Mouse (Mus musculus) intestine, postnatal 0 days (tissue): Measurements from ENCODE around the gene Col2a1. TPM values are rescaled to one million over a fixed set of nuclear protein-coding genes. Genes with fewer than 3 reads are reported as not detected.

Experiments
- ATAC-seq: fragments of 200-750 bp; cut with Nextera tagmentation; 2 replicates; pipeline ENCODE4 v1.8.0; 2017; ENCODE audit warnings: mild to moderate bottlenecking, moderate TSS enrichment, moderate library complexity
- H3K27ac ChIP-seq: fragments of 300-500 bp; sonication (generic); 2 replicates; pipeline ENCODE4 v1.5.1; 2014; ENCODE audit warnings: mild to moderate bottlenecking, low read depth, low read length, moderate library complexity
- H3K27me3 ChIP-seq: fragments of 300-500 bp; sonication (generic); replicated peaks from 2 replicates; pipeline ENCODE4 v1.6.1; 2014; ENCODE audit warnings: low read length, mixed read lengths; ENCODE audit not compliant: control insufficient read depth, insufficient read depth
- H3K36me3 ChIP-seq: fragments of 300-500 bp; sonication (generic); 2 replicates; pipeline ENCODE4 v1.6.1; 2014; ENCODE audit warnings: mild to moderate bottlenecking, moderate library complexity; ENCODE audit not compliant: control insufficient read depth, insufficient read depth
- H3K4me1 ChIP-seq: fragments of 300-500 bp; sonication (generic); replicated peaks from 2 replicates; pipeline ENCODE4 v1.6.1; 2014; ENCODE audit warnings: antibody characterized with exemption, low read length, mixed read lengths; ENCODE audit not compliant: control insufficient read depth, insufficient read depth
- H3K4me2 ChIP-seq: fragments of 300-500 bp; sonication (generic); replicated peaks from 2 replicates; pipeline ENCODE4 v1.6.1; 2014; ENCODE audit warnings: low read depth, mild to moderate bottlenecking, moderate library complexity
- H3K4me3 ChIP-seq: fragments of 300-500 bp; sonication (generic); 2 replicates; pipeline ENCODE4 v1.5.1; 2014; ENCODE audit warnings: low read depth, low read length
- H3K9ac ChIP-seq: fragments of 300-500 bp; sonication (generic); 2 replicates; pipeline ENCODE4 v1.6.1; 2014; ENCODE audit warnings: mild to moderate bottlenecking, low read depth, low read length
- H3K9me3 ChIP-seq: fragments of 300-500 bp; sonication (generic); 2 replicates; pipeline ENCODE4 v1.6.1; 2016; ENCODE audit warnings: mixed run types; ENCODE audit not compliant: control insufficient read depth
- CTCF ChIP-seq: sonication (generic); IDR thresholded peaks from 2 replicates; pipeline ENCODE4 v1.5.1; 2016; ENCODE audit warnings: low read depth, mild to moderate bottlenecking, control low read depth, antibody characterized with exemption, moderate library complexity
- WGBS: fragments of 180-500 bp; shearing (Covaris S2); extraction: QIAGEN DNeasy Blood & Tissue Kit; methylation state at CpG from one replicate; pipeline ENCODE4 v1.1.7; 2014; 5-methylcytosine and 5-hydroxymethylcytosine counted together
- polyA plus RNA-seq: library from polyadenylated mRNA; unstranded; fragments of >200 nt; fragmentation: Nextera tagmentation; extraction: Ambion mirVana; gene quantifications from 2 replicates; pipeline ENCODE4 v1.2.1, GENCODE M21; 2015

Gene Col2a1
- polyA plus RNA-seq, 1 experiment from 2014 or later, result 0.09 TPM

DNA sequence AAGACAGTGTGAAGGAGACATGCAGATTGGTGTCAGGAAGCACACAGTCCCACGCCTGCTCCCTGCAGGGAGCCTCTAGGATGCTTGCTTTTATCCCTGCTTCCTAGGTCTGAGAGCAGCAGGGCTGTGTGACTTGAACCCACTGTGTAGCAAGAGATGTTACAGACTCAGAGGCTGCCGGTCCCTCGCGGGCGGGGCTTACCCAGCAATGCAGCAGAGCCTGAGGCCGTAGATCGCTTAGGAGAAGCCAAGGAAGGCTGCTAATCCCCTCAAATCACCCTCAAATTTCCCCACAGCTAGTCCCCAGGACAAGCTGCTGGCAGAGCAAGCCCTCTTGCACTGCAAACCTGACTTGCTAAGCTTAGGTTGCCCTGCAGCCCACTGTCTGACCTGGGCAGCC is 55.8 kb downstream of the Col2a1 start:
- 50% methylated on average over 7 of the region's 7 CpGs for WGBS
- no peaks in the 10 kb centered on the region for H3K9me3 ChIP-seq
- no peak overlapping the region for H3K4me2 ChIP-seq
- no peaks in the 10 kb centered on the region for H3K27me3 ChIP-seq
- H3K36me3 ChIP-seq, result no peaks in the 10 kb centered on the region
- H3K4me1 ChIP-seq, result 0 out of 2 replicates have a peak, but pooled peaks cover 4% of the 10 kb centered on the region
- no peak for TF ChIP-seq CTCF
- H3K27ac ChIP-seq, result no peak overlapping the region
- no peak overlapping the region for H3K4me3 ChIP-seq
- ATAC-seq, result no peak
- no peak overlapping the region for H3K9ac ChIP-seq

- WGBS, result 39% methylated on average over 11 of the region's 11 CpGs
These were observed 58.7 kb downstream of the Col2a1 start for GRCm38 (mm10) chr15:97945656-97946315.

GRCm38 (mm10) chr15:97944919-97945574 is 59.4 kb downstream of the Col2a1 start:
- ATAC-seq, result peak; percentile 74
- Histone ChIP-seq H3K9ac (no peak overlapping the region), H3K27ac (peak overlapping the region; percentile 50), H3K4me2 (peak overlapping the region; percentile 17; the same call in 1 of the 2 replicates), H3K27me3 (no peaks in the 10 kb centered on the region), H3K36me3 (no peaks in the 10 kb centered on the region), H3K4me3 (no peak overlapping the region), H3K4me1 (peaks cover 4% of the 10 kb centered on the region; the same call in 1 of the 2 replicates), H3K9me3 (no peaks in the 10 kb centered on the region)
- no peak for TF ChIP-seq CTCF
- 39% methylated on average over 11 of the region's 11 CpGs for WGBS

More at GRCm38 (mm10) chr15:97945656-97946315, 58.7 kb downstream of the Col2a1 start:
- Histone ChIP-seq H3K4me2 (no peak overlapping the region), H3K9ac (no peak overlapping the region), H3K36me3 (no peaks in the 10 kb centered on the region), H3K4me1 (peaks cover 4% of the 10 kb centered on the region; the same call in 1 of the 2 replicates), H3K9me3 (no peaks in the 10 kb centered on the region), H3K27me3 (no peaks in the 10 kb centered on the region), H3K27ac (peak overlapping the region; percentile 29; the same call in 1 of the 2 replicates), H3K4me3 (no peak overlapping the region)
- peak; percentile 84 for ATAC-seq
- TF ChIP-seq CTCF, result no peak

- H3K4me3 ChIP-seq, result no peak overlapping the region
- no peaks in the 10 kb centered on the region for H3K36me3 ChIP-seq
- peak; percentile 68 for ATAC-seq
- no peaks in the 10 kb centered on the region for H3K9me3 ChIP-seq
- no peak for TF ChIP-seq CTCF
- no peak overlapping the region for H3K4me2 ChIP-seq
- H3K27ac ChIP-seq, result no peak overlapping the region
- WGBS, result 53% methylated on average over 8 of the region's 8 CpGs
- no peaks in the 10 kb centered on the region for H3K27me3 ChIP-seq
- H3K4me1 ChIP-seq, result peaks cover 4% of the 10 kb centered on the region; the same call in 1 of the 2 replicates
- no peak overlapping the region for H3K9ac ChIP-seq
These were observed 61.1 kb downstream of the Col2a1 start for GRCm38 (mm10) chr15:97943356-97943755.

GRCm38 (mm10) chr15:97942538-97942937 is 62.0 kb downstream of the Col2a1 start:
- ATAC-seq, result no peak
- Histone ChIP-seq H3K36me3 (no peaks in the 10 kb centered on the region), H3K27me3 (no peaks in the 10 kb centered on the region), H3K9ac (no peak overlapping the region), H3K9me3 (no peaks in the 10 kb centered on the region), H3K4me3 (no peak overlapping the region), H3K4me1 (peaks cover 4% of the 10 kb centered on the region; the same call in 1 of the 2 replicates), H3K27ac (no peak overlapping the region), H3K4me2 (no peak overlapping the region)
- WGBS, result 88% methylated on average over 8 of the region's 8 CpGs
- no peak for TF ChIP-seq CTCF

DNA sequence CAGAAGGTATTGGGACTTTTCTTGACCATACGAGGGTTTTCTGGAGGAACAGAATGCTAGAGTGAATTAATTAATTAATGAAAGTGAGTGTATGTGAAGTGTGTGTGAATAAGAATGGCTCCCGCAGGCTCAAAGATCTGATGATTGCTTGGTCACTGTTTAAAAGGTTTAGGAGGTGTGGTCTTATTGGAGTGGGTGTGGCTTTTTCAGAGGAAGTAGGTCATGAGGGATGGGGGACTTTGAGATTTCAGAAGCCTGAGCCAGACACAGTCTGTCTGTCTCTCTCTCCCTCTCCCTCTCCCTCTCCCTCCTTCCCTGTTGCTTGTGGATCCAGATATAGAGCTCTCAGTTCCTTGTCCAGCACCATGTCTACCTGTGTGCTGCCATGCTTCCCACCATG is 63.2 kb downstream of the Col2a1 start:
- Histone ChIP-seq H3K27me3 (no peaks in the 10 kb centered on the region), H3K4me2 (no peak overlapping the region), H3K27ac (no peak overlapping the region), H3K36me3 (no peaks in the 10 kb centered on the region), H3K4me1 (peaks cover 4% of the 10 kb centered on the region; the same call in 1 of the 2 replicates), H3K4me3 (no peak overlapping the region), H3K9ac (no peak overlapping the region), H3K9me3 (no peaks in the 10 kb centered on the region)
- ATAC-seq, result no peak
- no peak for TF ChIP-seq CTCF
- 82% methylated on average over 2 of the region's 2 CpGs for WGBS
